Mouse (Mus musculus): Measurements from ENCODE around the gene Oscp1. TPM values are rescaled to one million over a fixed set of nuclear protein-coding genes. Genes with fewer than 3 reads are reported as not detected.

The Oscp1 gene
- polyA plus RNA-seq (2017; shearing (Covaris generic)), result 1 to 10 TPM in 1 of 2 experiments, under 1 TPM in 1; 0.37 to 4.8 TPM

DNA sequence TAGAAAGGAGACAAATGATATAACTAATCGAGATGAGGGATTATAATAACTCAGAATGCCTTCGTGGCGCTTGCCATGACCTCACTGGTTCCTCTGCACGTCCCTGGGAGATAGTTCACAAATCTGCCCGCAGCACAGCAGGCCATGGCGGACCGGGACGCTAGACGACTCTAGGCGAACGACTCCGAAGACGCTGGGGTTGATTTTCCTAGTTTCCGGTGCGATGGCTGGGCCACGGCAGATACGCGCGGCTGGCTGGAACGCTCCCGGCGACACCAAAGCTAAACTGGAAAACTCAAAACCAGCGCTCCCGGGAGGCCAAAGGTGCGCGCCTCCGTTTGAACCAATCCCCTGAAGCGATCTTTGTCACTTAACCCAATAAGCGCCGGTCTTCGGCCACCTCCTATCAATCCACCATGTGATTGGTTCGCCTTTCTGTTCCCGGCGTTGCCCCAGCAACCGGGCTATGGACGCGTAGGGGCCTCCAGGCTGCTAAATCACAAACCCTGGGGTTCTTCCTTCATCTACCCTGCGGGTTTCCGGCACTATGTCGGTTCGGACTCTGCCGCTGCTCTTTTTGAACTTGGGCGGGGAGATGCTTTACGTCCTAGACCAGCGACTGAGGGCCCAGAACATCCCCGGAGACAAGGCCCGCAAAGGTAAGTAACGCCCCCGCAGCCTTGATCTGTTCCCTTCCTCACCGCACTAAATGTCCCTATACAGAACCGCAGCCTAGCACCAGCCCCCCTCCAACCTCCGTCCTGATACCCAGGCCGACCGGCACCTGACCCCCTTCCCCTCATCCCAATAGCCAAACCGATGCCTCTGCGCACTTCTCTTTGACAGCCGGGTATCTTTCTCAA lies at the start of gene Oscp1:
Gene Oscp1, plus strand, starts transcription at position 432 of the 863 bp plus-strand sequence.

DNA sequence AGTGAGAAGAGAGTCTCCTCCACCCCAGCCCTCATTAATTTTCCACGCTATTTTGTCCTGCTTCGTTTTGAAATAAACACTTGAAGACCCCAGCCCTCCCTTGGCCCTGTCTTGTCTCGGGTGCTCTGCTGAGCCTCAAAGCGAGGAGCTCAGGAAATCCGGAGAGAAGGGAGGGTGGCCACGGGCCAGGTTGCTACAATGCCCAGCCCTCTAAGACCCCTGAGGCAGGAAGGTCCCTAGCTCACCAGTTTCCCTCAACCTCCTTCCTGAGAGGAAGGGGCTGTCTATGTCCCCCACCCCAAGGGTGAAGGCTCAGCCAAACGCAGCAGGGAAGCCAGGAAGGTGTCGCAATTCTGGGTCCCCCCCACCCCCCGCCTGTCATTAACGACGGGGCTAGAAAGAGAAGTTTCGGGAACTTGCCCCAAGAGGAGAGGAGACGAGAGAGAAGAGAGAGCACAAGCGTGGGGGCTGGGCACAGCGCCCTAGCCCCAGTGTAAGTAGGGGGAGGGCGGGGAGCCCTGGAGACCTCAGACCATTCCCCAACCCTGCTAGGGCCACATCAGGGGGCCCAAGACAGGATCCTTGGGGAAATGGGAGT lies 34.0 kb upstream of the Oscp1 start, which contains the start of gene Csf3r:
Gene Csf3r, plus strand, starts transcription at position 248 of the 598 bp plus-strand sequence.

DNA sequence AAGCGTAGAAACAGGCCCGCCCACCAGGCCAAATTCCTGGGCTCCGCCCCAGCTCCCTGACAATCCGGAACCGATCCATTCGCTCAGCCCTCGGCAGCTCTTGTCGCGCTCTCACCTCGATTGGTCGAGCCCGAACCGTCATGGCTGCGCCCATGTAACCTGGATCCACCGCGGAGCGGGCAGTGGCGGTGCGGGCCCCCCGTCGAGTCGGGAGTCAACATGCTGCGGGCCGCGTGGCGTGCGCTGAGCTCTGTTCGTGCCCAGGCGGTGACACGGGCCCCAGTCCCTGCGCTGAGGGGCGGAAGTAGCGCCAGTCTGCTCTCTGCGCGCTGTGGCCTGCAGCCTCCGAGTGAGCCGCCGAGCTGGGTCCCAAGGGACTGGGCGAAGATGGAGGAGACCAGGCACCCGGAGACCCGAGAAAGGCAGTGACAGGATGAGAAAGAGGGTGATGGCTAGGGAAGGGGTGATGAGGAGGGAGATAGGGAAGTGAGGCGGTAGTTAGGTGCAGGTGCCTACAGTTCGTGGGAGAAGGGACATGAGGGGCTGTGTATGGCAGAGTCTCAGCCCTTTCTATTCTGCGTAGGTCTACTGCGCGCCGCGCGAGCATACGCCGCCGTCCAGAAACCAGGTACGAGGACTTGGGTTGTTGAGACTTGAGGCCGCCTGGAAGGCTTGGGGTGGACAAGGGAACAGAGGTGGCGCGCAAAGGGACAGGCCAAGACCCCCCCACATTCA lies 11.3 kb upstream of the Oscp1 start, which contains the start of gene Mrps15:
Gene Mrps15, plus strand, starts transcription at position 75 of the 735 bp plus-strand sequence.

DNA sequence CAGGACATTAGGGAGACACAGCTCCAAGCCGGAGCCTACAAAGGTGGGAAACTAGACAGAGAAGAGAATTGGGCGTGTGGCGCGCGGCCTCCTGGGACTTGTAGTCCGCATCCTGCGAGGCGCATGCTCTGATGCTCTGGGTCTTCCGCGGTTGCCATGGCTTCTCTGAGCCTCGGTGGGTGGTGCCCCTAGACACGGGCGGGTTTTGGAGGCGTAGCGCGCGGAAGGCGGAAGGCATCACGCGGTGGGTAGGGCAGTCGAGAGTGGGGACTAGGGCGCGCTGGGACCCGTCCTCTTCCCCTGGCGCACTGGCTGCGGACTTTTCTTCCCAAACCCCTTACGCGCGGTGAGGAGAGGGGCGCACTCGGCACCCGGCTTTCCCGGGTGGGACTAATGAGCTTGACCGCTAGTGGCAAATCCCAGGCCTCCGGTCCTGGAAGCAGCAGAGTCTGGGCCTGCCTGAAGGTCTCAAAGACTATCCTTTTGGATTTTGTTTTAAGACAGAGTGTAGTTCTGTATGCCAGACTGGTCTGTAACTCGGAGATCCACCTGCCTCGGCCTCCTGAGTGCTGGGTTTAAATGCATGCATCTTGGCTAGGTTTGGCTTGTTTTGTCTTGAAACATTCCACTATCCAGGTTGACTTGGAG lies 38.2 kb downstream of the Oscp1 start, which contains the start of gene Lsm10:
Gene Lsm10, plus strand, starts transcription at position 160 of the 648 bp plus-strand sequence.

DNA sequence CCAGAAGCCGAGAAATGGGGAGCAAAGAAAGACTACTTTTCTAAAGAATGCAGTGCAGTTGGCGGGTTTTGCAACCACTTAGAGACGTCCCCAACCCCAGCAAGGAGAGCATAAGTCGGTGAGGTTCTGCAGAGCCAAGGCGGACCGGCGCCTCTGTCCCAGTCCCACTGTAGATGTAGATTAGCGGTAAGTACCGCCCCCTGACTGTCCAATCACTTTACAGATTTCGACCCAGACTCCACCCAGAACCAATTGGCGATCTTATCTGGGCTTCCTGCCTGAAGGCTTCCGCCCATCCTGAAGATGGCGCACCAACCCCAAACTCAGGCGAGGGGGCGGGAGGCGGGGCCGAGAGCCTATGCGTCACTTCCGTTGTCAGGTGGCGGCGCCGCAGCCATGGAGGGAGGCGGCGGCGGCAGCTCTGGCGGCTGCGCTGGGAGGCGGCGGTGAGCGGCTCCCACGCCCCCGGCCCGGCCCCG lies 45.3 kb downstream of the Oscp1 start, which contains the start of gene Stk40:
Gene Stk40, plus strand, starts transcription at position 368 of the 479 bp plus-strand sequence.

Other genes starting within 250 kb of the Oscp1 start
- under 1 TPM; 0.05 to 0.81 TPM for gene Csf3r, start 34.0 kb upstream of the Oscp1 start, polyA plus RNA-seq (2017; shearing (Covaris generic))
- gene Mrps15, start 11.6 kb upstream of the Oscp1 start, polyA plus RNA-seq (2017; shearing (Covaris generic)), result 100 to 1,000 TPM in 1 of 2 experiments, 10 to 100 TPM in 1; 98.3 to 104 TPM
- 10 to 100 TPM; 53.0 to 64.1 TPM for gene Lsm10, start 38.1 kb downstream of the Oscp1 start, polyA plus RNA-seq (2017; shearing (Covaris generic))
- gene Stk40, start 45.4 kb downstream of the Oscp1 start, polyA plus RNA-seq (2017; shearing (Covaris generic)), result 10 to 100 TPM; 52.2 to 59.3 TPM
- 10 to 100 TPM; 43.5 to 54.9 TPM for gene Eva1b, start 89.2 kb downstream of the Oscp1 start, polyA plus RNA-seq (2017; shearing (Covaris generic))
- gene Sh3d21, start 104.9 kb downstream of the Oscp1 start, polyA plus RNA-seq (2017; shearing (Covaris generic)), result 1 to 10 TPM; 1.5 to 2.2 TPM
- gene Thrap3, start 144.2 kb downstream of the Oscp1 start, polyA plus RNA-seq (2017; shearing (Covaris generic)), result 100 to 1,000 TPM; 175 to 176 TPM
- gene Map7d1, start 197.8 kb downstream of the Oscp1 start, polyA plus RNA-seq (2017; shearing (Covaris generic)), result 10 to 100 TPM; 65.9 to 67.0 TPM
- gene Trappc3, start 203.8 kb downstream of the Oscp1 start, polyA plus RNA-seq (2017; shearing (Covaris generic)), result 10 to 100 TPM; 85.6 to 91.2 TPM
- not detected for gene Col8a2, start 228.2 kb downstream of the Oscp1 start, polyA plus RNA-seq (2017; shearing (Covaris generic))